Mouse (Mus musculus) CH12.LX (cell line): ENCODE measurements around the gene Chd2.

Experiments
- EP300 ChIP-seq: IDR thresholded peaks from 2 replicates; pipeline ENCODE4 v1.6.1; 2011; ENCODE audit warnings: low read length, improper control_type of control experiment
- RAD21 ChIP-seq: IDR thresholded peaks from 2 replicates; pipeline ENCODE4 v1.6.1; 2011; ENCODE audit warnings: low read depth, mild to moderate bottlenecking, low read length, improper control_type of control experiment, moderate library complexity
- USF2 ChIP-seq: conservative IDR thresholded peaks from 2 replicates; pipeline ENCODE4 v1.6.1; 2011; ENCODE audit warnings: low read depth, low read length, improper control_type of control experiment
- ZMIZ1 ChIP-seq: IDR thresholded peaks from 2 replicates; pipeline ENCODE4 v1.6.1; 2012; ENCODE audit warnings: low read depth, mild to moderate bottlenecking, inconsistent platforms, low read length, improper control_type of control experiment

DNA sequence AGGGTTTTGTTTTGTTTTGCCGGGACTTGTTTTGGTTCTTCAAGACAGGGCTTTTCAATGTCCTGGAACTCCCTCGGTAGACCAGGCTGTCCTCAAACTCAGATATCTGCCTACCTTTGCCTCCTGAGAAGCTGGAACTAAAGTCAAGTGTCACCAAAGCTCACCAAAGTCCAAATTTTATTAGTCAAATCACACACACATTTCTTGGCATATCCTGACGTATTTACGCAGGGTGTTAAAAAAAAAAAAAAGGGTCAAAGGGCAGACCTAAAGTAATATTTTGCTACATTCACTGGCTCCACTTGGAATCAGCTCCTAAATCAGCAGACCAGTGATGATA lies 5.8 kb downstream of the Chd2 start:
- no peak for TF ChIP-seq EP300
- TF ChIP-seq ZMIZ1 = no peak
- TF ChIP-seq RAD21 = no peak
- TF ChIP-seq USF2 = no peak
